Mouse (Mus musculus) brain, embryonic 14.5 days (tissue): ENCODE measurements around the gene Rhox10.

Experiments
- CTCF ChIP-seq: fragments of 200-500 bp; IDR thresholded peaks from 2 replicates; pipeline ENCODE4 v1.5.1; 2012; ENCODE audit warnings: inconsistent platforms, mild to moderate bottlenecking, moderate library complexity, borderline replicate concordance; ENCODE audit not compliant: insufficient read depth, insufficient read length; ENCODE audit errors: extremely low read depth
- POLR2A ChIP-seq: fragments of 200-500 bp; IDR thresholded peaks from 2 replicates; pipeline ENCODE4 v1.6.1; 2012; ENCODE audit warnings: mild to moderate bottlenecking, inconsistent platforms, borderline replicate concordance; ENCODE audit not compliant: poor library complexity, insufficient read depth, insufficient read length, severe bottlenecking; ENCODE audit errors: extremely low read depth

DNA sequence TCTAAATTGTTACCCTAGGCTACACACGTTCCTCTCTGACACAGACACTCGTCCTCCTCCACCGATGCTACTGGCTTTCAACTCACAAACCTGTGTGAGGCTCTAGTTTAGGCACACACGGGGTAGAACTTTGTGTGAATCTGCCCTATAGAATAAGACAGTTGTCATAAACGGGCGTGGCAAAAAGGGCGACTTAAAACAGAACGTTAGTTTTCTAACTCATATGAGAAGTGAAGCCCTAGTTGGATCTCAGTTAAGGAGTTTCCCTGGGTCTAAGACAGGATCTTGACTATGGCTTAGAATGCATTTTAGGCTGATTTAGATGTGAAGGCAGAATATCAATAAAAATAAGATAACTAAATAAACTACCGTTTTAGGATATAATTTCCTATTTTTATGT lies 18.8 kb downstream of the Rhox10 start, which contains the start of gene Rhox11:
- TF ChIP-seq POLR2A = no peak
- no peak for TF ChIP-seq CTCF
